In genomic region chr19:15736200-15736599, GRCm38 (mm10) we compare ENCODE assay signal across 16 mouse cellular contexts.
"Had no signal": no experiment of that assay in that cellular context is flagged by ENCODE, and none has a peak within 500 bp of the region (broad histone marks: within the 10 kb centered on the region; RNA-seq: fewer than 3 reads in every experiment).

No protein-coding gene starts in this region.

- H3K27me3 ChIP-seq: neural tube, embryonic 12.5 days; neural tube, embryonic 15.5 days; stomach, embryonic 15.5 days had no signal

- H3K4me2 ChIP-seq: neural tube, embryonic 12.5 days; neural tube, embryonic 13.5 days; neural tube, embryonic 15.5 days; stomach, embryonic 15.5 days had no signal

- H3K4me1 ChIP-seq: neural tube, embryonic 12.5 days; neural tube, embryonic 15.5 days; stomach, embryonic 15.5 days had no signal

- H3K27ac ChIP-seq: neural tube, embryonic 12.5 days; neural tube, embryonic 13.5 days; neural tube, embryonic 15.5 days; stomach, embryonic 15.5 days; stomach, postnatal 0 days had no signal

- H3K9me3 ChIP-seq: neural tube, embryonic 12.5 days; neural tube, embryonic 13.5 days; neural tube, embryonic 15.5 days; stomach, embryonic 15.5 days had no signal

- H3K9ac ChIP-seq: neural tube, embryonic 12.5 days; neural tube, embryonic 13.5 days; neural tube, embryonic 15.5 days; stomach, embryonic 15.5 days had no signal

- H3K4me3 ChIP-seq: neural tube, embryonic 12.5 days; neural tube, embryonic 13.5 days; neural tube, embryonic 15.5 days; stomach, embryonic 15.5 days had no signal

- DNase-seq: retina, postnatal 1 day; right cerebral cortex, adult 18-20 months; right cerebral cortex, postnatal 14 days; right cerebral cortex, postnatal 25 days; right cerebral cortex, postnatal 4 days; spleen, adult 18-20 months; thymus, adult 18-20 months; thymus, adult 2 months; thymus, postnatal 14 days; thymus, postnatal 25 days; thymus, postnatal 36 days had no signal

- H3K36me3 ChIP-seq: neural tube, embryonic 12.5 days; neural tube, embryonic 13.5 days; neural tube, embryonic 15.5 days; stomach, embryonic 15.5 days had no signal
